Mouse (Mus musculus): Measurements from ENCODE around the gene Cntnap1.

The Cntnap1 gene

GRCm38 (mm10) chr11:101169301-101170107 is 819 bp upstream of the Cntnap1 start:
- DNase-seq (ENCODE audit: low spot score in 2 of 2): peak in 1 of 2 experiments; percentile 31

GRCm38 (mm10) chr11:101170811-101171610 is 688 bp downstream of the Cntnap1 start, which contains the start of gene Plekhh3:
Gene Plekhh3 (minus strand): TSS chr11:101171351.
- DNase-seq (ENCODE audit: low spot score in 2 of 2): peak; percentile 94 to 95

DNA sequence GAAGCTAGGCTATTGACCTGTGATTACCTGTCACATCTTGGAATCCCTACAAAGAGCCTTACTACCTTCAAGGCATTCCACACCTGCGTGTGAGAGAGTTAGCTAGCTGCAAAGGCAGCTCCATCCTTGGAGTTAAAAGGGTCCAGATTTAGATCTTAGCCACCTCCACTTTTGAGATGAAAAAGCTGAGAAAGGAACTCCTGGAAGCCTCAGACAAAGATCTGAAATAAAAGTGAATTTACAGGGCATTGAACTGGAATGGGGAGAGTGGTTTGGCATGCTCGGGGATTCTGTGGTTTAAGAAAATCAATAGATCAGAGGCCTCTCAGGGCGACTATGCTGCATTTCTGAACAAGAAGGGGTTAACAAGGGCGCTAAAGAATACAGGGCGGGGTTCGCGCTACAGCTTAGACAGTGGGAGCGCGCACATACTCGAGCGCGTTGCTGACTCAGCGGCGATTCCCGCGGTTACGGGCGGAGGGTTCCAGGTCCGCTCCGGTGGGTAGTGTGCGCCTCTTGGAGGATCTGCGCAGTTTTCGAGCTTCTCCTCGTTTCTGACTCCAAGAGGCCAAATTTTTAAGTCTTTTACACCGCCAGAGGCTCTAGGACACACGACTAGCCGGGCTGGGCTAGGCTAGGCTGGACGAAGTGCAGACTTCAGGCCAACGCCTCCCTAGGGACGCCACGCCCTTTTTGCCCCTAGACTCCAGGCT is 1.6 kb downstream of the Cntnap1 start:
- DNase-seq (ENCODE audit: low spot score in 2 of 2): peak in 1 of 2 experiments; percentile 67

DNA sequence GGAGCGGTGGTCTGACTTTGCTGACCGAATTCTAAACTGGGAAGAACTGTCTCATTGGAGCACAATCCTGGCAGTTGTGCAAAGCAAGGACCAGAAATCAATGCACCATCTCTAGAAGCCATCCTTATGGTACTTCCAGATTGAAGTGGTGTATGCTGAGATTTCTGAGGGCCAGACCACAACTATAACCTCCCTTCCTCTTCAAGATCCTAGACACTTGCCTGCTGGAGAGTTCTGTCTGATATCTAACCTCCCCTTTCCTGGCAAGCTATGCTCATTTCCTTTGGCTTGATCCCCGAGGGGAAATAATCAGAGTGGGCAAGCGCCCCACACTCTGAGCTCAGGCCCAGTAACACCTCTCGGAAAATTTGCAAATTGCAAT is 2.1 kb downstream of the Cntnap1 start:
- DNase-seq (ENCODE audit: low spot score in 2 of 2): no peak

DNA sequence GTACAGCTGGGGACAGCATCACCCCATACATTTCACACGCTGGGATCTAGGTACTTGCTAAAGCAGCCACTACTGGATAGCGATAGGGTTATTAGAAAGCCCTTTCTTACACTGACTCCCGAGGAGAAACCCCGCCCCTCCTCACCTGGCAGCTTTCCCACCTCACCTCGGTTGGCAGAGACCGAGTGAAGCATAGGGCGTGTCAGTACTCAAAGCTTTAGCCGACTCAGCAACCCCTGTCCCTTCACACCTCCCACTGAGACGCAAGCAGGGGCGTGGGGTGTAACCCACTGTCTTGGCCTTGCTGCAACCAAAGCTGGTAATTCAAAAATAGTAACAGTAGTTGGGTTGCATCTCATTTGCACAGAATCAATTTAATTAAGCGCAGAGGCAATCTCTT is 2.8 kb downstream of the Cntnap1 start:
- no peak for DNase-seq (ENCODE audit: low spot score in 2 of 2)

DNA sequence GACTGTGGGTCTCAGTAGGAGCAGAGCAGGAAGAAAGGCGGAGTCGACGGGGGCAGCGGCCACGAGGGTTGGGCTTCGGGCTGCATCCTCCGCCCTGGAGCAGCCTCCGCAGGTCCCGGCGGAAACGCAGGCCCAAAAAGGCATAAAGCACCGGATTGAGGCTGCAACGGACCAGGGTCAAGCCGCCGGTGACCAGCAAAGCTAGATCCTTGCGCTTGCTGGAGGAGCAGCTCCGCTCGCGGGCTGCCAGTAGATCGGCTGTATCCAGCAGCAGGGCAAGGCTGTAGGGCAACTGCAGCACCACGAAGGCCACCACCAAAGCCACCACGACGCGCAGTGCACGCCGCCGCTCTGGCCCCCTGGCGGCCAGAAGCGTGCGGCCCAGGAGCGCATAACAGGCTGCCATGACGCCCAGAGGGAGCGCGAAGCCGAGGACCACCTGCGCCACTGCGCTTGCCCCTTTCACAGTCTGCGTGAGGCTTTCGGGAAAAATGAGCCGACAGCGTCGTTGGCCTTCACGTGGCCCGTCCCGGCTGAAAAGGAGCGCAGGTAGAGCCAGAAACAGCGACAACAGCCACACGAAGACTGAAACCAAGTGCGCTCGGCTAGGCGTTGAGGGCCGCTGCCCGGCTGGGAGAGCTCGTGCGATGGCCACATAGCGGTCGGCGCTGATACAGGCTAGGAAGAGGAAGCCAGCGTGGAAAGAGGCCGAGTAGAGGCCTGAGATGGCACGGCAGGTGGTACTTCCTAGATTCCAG is 3.5 kb downstream of the Cntnap1 start:
- peak in 1 of 2 experiments; percentile 80 for DNase-seq (ENCODE audit: low spot score in 2 of 2)

DNA sequence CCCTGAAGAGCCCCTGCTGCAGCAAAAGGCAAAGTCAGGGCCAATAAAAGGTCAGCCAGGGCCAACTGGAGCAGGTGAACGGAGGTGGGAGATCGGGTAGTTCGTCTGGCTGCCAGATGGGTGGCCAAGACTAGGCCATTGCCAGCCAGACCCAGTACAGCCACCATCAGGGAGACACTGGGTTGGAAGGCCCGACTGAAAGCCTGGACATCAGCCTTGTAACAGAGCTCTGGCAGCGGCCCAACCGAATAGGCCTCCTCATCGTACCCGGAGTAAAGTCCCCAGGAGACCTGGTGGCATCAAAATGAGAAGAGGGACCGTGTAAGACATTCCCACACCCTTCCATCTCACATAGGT is 4.0 kb downstream of the Cntnap1 start:
- no peak for DNase-seq (ENCODE audit: low spot score in 2 of 2)

- no peak for DNase-seq (ENCODE audit: low spot score in 2 of 2)
Measured at GRCm38 (mm10) chr11:101174851-101175628, 4.7 kb downstream of the Cntnap1 start, which contains the start of gene Ccr10. Gene Ccr10 (minus strand): TSS chr11:101175443.

DNA sequence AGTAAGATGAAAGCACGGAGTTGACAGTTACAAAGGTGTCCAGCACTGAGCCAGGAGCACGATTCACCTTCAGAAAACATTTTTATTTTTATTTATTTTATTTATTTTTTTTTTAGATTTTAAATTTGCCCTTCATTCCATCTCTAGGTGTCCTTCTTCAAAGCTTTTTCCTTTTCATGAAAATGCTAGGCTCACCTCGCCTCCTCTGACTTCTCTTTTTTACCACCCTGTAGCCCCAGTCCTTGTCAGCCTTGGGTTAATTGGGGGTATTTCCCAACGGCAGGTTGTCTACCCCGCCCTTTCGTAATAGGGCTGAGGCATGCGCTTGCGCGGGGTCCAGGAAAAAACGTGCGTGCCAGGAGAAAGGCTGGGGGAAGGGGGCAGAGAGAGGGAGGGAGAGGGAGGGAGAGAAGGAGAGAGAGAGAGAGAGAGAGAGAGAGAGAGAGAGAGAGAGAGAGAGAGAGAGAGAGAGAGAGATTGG is 5.4 kb downstream of the Cntnap1 start:
- DNase-seq (ENCODE audit: low spot score in 2 of 2): no peak

GRCm38 (mm10) chr11:101176117-101176691 is 5.9 kb downstream of the Cntnap1 start:
- DNase-seq (ENCODE audit: low spot score in 2 of 2): no peak

DNA sequence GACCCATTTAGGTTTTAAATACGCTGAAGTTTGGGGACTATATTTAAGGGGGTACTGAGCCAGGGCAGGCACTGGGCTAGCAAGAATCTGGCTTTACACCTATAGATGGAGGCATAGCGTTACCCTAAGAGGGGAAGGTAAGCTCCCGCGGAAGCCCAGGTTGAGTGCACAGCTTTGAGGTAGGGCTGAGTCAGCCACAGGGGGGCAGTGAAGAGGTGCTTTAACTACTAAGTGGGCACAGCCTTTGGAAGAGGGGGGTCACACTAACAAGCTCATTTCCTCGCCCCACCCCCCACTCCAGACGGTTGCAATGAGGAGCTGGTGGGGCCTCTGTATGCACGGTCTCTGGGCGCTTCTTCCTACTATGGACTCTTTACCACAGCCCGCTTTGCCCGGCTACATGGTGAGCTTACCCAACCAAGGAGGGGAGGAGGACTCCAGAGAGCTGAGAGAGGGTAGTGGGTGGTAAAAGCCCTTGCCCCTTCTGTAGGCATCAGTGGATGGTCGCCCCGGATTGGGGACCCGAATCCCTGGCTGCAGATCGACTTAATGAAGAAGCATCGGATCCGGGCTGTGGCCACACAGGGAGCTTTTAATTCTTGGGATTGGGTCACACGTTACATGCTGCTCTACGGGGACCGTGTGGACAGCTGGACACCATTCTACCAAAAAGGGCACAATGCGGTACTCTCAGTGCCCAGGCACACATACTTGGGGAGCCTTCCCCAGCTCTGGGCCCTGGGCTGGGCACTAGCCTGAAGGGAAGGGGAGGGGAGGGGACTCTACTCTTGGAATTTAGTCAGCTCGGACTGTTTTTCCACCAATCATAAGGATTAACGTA is 6.8 kb downstream of the Cntnap1 start:
- DNase-seq (ENCODE audit: low spot score in 2 of 2): no peak

DNA sequence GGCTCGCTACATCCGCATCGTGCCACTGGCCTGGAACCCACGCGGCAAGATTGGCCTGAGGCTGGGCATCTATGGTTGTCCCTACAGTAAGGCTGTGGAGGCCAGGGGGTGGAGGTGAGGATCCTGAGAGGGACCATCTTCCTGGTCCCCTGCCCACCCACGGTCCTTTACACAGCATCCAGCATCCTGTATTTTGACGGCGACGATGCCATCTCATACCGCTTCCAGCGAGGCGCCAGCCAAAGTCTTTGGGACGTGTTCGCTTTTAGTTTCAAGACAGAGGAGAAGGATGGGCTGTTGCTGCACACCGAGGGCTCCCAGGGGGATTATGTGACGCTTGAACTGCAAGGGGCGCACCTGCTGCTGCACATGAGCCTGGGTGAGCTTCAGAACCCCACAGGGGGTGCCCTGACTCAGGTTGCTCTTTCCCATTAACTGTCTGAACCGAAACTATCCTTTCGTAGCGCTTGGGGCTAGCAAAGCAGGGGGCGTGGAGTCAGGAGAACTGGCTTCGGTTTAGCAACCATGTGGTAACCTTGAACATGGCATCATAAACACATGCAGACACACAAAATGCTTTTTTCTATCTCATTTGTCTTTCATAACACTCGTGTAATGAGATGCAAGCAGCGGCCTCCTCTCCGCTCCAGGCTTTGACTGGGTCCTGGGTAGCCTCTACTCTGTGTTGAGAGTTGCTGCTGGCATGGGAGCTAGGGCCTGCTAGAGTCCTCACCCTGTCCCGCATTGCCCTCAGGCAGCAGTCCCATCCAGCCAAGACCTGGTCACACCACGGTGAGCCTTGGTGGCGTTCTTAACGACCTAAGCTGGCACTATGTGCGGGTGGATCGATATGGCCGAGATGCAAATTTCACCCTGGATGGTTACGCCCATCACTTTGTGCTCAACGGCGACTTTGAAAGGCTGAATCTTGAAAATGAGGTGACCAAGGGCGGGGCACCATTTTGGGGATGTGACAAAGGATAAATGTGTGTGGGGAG is 8.0 kb downstream of the Cntnap1 start:
- no peak for DNase-seq (ENCODE audit: low spot score in 2 of 2)

DNA sequence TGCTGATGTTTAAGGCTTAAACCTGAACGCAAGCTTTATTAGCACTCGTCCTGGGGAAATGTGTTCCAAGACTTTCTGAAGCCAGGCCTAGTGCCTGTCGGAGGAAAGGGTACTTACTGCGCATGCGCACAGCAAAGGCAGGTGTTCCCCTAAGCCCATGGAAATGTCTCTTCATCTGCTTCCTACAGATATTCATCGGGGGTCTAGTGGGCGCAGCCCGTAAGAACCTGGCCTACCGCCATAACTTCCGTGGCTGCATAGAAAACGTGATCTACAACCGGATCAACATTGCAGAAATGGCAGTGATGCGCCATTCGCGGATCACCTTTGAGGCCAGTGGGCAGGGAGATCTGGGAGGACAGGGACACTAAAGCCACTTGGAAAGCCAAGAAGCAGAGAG is 9.0 kb downstream of the Cntnap1 start:
- no peak for DNase-seq (ENCODE audit: low spot score in 2 of 2)

GRCm38 (mm10) chr11:101180261-101180660 is 9.9 kb downstream of the Cntnap1 start:
- no peak for DNase-seq (ENCODE audit: low spot score in 2 of 2)

DNA sequence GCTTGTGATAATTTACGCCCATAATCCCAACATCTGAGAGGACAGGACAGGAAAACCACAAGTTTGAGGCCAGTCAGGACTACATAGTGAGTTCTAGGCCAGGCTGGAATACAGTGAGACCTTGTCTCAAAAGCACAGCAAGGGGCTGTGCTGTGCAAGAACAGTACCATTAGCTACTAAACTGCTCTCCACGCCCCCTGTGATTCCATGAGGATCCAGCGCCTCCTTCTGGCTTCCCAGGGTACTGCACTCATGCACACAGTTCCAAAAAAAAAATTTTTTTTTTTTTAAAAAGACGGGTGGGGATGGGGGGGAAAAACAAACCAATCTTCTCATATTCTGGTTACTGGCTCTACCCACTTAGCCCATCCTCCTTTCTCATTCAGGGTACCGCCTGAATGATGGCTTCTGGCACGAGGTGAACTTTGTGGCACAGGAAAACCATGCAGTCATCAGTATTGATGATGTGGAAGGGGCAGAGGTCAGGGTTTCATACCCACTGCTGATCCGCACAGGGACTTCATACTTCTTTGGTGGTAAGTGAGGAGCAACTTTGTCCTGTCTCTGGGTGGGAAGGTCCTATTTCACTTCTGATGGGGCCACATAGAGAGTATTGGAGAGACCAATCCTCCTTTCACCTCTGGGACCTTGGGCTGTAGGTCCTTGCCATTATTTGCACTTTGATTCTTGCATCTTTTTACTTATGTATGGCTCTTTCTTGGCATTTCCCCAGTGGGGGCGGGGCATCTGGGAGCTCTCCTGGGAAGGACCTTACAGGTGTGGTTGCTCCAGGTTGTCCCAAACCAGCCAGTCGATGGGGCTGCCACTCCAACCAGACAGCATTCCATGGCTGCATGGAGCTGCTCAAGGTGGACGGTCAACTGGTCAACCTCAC is 10.8 kb downstream of the Cntnap1 start:
- peak in 1 of 2 experiments; percentile 82 for DNase-seq (ENCODE audit: low spot score in 2 of 2)

DNA sequence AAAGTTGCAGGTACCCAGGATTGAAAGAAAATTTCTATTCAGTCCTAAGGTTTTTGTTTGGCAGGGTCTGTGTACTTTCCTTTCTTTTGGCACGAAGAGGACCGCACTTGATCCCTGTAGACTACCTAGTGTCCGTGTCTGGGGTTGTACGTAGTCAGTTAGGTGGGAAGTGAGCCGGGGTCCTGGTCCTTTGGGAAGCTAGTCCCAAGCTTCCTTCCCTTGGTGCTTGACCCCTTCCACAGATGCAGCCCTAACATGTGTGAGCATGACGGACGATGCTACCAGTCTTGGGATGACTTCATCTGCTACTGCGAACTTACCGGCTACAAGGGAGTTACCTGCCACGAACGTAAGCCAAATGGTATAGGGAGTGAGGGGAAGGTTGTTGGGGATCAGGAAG is 11.6 kb downstream of the Cntnap1 start:
- no peak for DNase-seq (ENCODE audit: low spot score in 2 of 2)

All from urinary bladder, postnatal 4 days (tissue).